Mouse (Mus musculus): ENCODE data around the gene Il10ra. TPM values are rescaled to one million over a fixed set of nuclear protein-coding genes. Genes with fewer than 3 reads are reported as not detected.

The Il10ra gene
- polyA plus RNA-seq, 1 experiment from 2014 or later = 1.1 TPM

DNA sequence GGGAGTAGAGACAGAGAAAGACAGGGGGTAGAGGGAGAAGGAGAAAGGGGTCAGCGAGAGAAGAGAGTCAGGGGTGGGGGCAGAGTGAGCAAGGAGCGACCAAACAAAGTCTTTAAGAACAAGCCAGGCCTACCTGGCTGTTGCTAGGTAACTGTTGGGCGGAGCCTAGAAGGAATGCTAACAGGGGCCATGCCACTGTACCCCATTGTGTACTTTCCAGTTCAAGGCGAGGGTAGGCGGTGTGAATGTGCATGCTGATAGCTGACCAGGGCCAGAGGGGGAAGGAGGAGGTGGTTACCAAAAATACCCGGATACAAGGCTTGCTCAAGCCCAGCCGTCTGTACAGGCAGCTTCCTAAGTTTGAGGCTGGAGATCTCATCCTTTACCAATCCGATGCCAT, 32.8 kb upstream of the Il10ra start:
- Histone ChIP-seq H3K4me1 (replicated peaks; ENCODE audit: control insufficient read depth, insufficient read depth) (no peaks in the 10 kb centered on the region), H3K4me2 (replicated peaks; ENCODE audit: low read depth) (no peak overlapping the region), H3K27me3 (ENCODE audit: control insufficient read depth, insufficient read depth, low read length) (no peaks in the 10 kb centered on the region), H3K4me3 (ENCODE audit: low read depth, low read length) (no peak overlapping the region), H3K27ac (replicated peaks) (no peak overlapping the region), H3K9ac (ENCODE audit: low read length) (no peak overlapping the region), H3K36me3 (ENCODE audit: control insufficient read depth, insufficient read depth, low read length) (no peaks in the 10 kb centered on the region), H3K9me3 (ENCODE audit: control insufficient read depth, low read length) (no peaks in the 10 kb centered on the region)
- 77% methylated on average over 8 of the region's 8 CpGs for WGBS
- TF ChIP-seq EP300 (optimal IDR thresholded peaks at IDR 0.05) = no peak
- TF ChIP-seq CTCF (IDR thresholded peaks at IDR 0.05; ENCODE audit: low read depth) = no peak
- DNase-seq (ENCODE audit: low spot score) (no peak), ATAC-seq (ENCODE audit: low FRiP score, low TSS enrichment) (no peak)

DNA sequence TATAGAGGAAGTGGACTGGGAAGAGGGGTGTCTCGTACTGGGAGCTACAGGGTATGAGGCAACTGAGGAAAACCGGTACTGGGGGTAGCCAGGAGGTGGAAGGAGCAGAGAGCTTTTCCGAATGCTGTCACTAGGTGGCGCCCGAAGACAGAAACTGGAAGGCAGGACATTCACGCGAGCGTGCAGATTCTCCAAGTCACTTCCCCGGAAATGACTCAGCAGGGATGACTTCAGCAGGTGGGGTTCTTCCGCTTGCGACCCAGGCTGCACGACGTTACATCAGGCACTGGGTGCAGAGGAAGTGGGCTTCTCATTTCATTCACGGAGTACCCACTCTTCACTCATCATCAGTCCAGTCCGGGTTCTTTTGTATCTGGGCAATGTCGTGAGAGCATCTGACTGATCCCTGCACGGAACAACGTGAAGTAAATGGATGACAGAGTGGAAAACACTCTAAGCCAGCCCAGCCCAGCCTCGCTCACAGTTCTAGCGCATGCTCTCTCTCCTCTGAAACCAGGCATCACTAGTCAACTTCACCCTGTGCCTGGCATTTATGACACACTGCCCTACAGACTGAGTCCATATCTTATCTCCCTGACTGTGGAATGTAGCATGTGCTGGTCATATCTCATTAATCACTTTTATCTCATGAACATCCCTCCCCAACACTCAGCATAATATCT, 31.6 kb upstream of the Il10ra start:
- WGBS = 9% methylated on average over 20 of the region's 20 CpGs
- 0 out of 2 replicates have a peak overlapping the region, but pooled peaks have one; percentile 8 for H3K4me3 ChIP-seq (ENCODE audit: low read depth, low read length)
- peak; percentile 85 for ATAC-seq (ENCODE audit: low FRiP score, low TSS enrichment)
- H3K27me3 ChIP-seq (ENCODE audit: control insufficient read depth, insufficient read depth, low read length) = no peaks in the 10 kb centered on the region
- no peak overlapping the region; the same call in 1 of the 2 replicates for H3K27ac ChIP-seq (replicated peaks)
- peak overlapping the region; percentile 40 for H3K4me2 ChIP-seq (replicated peaks; ENCODE audit: low read depth)
- TF ChIP-seq CTCF (IDR thresholded peaks at IDR 0.05; ENCODE audit: low read depth) = peak; percentile 94
- TF ChIP-seq EP300 (optimal IDR thresholded peaks at IDR 0.05) = no peak
- no peaks in the 10 kb centered on the region for H3K4me1 ChIP-seq (replicated peaks; ENCODE audit: control insufficient read depth, insufficient read depth)
- H3K9ac ChIP-seq (ENCODE audit: low read length) = no peak overlapping the region
- no peaks in the 10 kb centered on the region for H3K36me3 ChIP-seq (ENCODE audit: control insufficient read depth, insufficient read depth, low read length)
- DNase-seq (ENCODE audit: low spot score) = peak; percentile 92
- H3K9me3 ChIP-seq (ENCODE audit: control insufficient read depth, low read length) = no peaks in the 10 kb centered on the region

DNA sequence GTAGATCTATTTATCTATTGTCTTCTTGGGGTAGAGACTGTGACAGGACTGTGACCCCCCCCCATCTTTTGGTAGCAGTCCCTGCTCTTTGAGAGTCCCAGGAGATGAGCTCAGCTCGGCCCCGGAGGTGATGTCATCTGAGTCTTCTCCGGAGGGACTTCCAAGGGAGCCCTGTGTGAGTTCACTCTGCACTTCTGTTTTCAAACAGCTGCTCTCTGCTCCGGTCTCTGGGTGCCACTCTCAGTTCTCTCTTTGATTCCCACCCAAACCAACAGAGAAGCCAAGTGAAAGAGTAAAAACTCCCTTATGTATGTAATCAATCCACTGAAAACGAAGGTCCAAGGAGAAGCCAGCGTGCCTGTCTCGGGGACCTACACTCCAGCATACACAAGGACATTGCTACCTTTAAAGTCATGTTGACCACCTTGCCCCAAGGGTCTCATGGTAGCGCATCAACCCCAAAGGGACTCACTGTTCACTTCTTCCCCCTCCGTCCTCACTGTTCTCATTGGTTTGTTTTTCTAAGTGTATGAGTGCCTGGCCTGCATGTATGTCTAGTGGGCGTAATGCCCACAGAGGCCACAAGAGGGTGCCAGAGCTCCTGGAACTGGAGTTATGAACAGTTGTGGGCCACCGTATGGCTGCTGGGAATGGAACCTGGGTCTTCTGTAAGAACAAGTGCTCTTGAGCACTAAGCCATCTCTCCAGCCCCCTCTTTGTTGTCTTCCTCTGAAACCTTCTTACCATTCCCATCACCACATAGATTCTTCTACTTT, 30.5 kb upstream of the Il10ra start:
- no peaks in the 10 kb centered on the region for H3K4me1 ChIP-seq (replicated peaks; ENCODE audit: control insufficient read depth, insufficient read depth)
- no peak overlapping the region for H3K4me2 ChIP-seq (replicated peaks; ENCODE audit: low read depth)
- no peak overlapping the region for H3K4me3 ChIP-seq (ENCODE audit: low read depth, low read length)
- DNase-seq (ENCODE audit: low spot score) (peak; percentile 55), ATAC-seq (ENCODE audit: low FRiP score, low TSS enrichment) (no peak)
- H3K9me3 ChIP-seq (ENCODE audit: control insufficient read depth, low read length) = no peaks in the 10 kb centered on the region
- H3K9ac ChIP-seq (ENCODE audit: low read length) = no peak overlapping the region
- 80% methylated on average over 11 of the region's 11 CpGs for WGBS
- H3K27me3 ChIP-seq (ENCODE audit: control insufficient read depth, insufficient read depth, low read length) = no peaks in the 10 kb centered on the region
- TF ChIP-seq EP300 (optimal IDR thresholded peaks at IDR 0.05) = no peak
- peak; percentile 82 for TF ChIP-seq CTCF (IDR thresholded peaks at IDR 0.05; ENCODE audit: low read depth)
- no peak overlapping the region for H3K27ac ChIP-seq (replicated peaks)
- H3K36me3 ChIP-seq (ENCODE audit: control insufficient read depth, insufficient read depth, low read length) = no peaks in the 10 kb centered on the region

DNA sequence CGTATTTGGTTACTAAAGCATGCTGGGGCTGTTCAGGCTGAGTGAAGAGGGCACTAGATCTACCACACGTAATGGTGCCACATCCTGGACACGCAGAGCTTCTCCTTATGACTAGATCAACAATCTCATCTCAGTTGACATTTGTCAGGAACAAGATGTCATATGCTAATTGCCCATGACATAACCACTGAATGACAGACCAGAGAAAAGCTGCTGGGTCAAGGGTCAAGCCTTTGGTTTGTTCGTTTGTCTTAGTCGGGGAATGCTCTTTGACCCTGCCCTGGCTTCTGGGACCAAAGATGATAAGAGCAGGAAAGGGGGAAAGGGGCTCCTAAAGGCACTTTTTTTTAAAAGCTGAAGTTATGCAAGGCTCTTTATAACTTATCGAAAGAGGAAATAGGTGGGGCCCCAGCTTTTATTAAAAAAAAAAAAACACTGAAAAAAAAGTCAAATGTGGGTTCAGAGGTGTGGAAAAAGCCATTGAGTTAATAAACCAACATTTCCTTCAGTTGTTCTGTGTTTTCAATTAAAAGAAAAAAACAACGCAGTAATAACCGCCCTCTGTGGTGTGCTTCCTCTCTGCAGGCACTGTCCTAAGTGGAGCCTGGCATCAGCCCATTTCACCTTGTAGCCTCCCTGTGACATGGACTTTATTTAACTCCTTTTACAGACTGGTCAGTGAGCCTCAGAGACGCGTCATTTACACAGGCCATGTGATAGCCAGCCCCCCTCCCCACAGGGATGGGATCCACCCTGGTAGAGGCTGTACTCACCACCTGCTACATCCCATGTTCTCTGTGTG, 25.5 kb upstream of the Il10ra start:
- TF ChIP-seq CTCF (IDR thresholded peaks at IDR 0.05; ENCODE audit: low read depth) = no peak
- TF ChIP-seq EP300 (optimal IDR thresholded peaks at IDR 0.05) = no peak
- no peaks in the 10 kb centered on the region for H3K9me3 ChIP-seq (ENCODE audit: control insufficient read depth, low read length)
- no peak overlapping the region for H3K27ac ChIP-seq (replicated peaks)
- 34% methylated on average over 10 of the region's 10 CpGs for WGBS
- H3K4me1 ChIP-seq (replicated peaks; ENCODE audit: control insufficient read depth, insufficient read depth) = no peaks in the 10 kb centered on the region
- no peak for ATAC-seq (ENCODE audit: low FRiP score, low TSS enrichment)
- H3K9ac ChIP-seq (ENCODE audit: low read length) = no peak overlapping the region
- H3K4me3 ChIP-seq (ENCODE audit: low read depth, low read length) = no peak overlapping the region
- no peak for DNase-seq (ENCODE audit: low spot score)
- no peak overlapping the region for H3K4me2 ChIP-seq (replicated peaks; ENCODE audit: low read depth)
- H3K36me3 ChIP-seq (ENCODE audit: control insufficient read depth, insufficient read depth, low read length) = no peaks in the 10 kb centered on the region
- H3K27me3 ChIP-seq (ENCODE audit: control insufficient read depth, insufficient read depth, low read length) = no peaks in the 10 kb centered on the region

DNA sequence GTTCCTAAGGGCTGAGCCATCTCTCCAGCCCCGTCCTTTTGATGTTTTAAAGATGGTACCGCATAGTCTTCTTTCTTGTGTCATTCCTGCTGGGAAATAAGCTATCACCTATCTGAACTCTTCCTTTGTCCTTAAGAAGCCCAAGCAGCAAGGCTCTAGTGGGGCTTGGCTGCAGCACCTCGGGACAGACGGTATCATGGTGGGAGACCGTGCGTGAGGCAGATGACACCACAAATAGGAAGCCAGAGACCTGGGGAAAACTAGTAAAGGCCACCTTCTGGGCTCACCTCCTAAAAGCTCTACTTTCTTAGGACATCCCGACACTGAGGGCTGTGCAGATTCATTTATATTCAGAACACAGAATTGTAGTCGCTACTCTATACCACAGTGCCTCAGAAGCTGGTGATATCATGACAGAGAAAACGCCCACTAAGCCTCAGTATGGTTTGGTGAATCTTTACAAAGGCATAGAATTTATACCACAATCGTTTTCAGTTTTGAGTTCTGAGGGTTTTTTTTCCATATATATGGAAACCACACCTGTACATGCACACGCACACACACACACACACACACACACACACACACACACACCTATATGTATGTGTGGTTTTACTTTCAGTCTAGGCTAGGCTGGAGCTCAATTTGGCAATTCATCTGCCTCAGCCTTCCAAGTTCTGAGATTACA, 22.7 kb upstream of the Il10ra start:
- no peaks in the 10 kb centered on the region for H3K27me3 ChIP-seq (ENCODE audit: control insufficient read depth, insufficient read depth, low read length)
- ATAC-seq (ENCODE audit: low FRiP score, low TSS enrichment) = no peak
- no peak overlapping the region for H3K9ac ChIP-seq (ENCODE audit: low read length)
- no peak overlapping the region for H3K4me2 ChIP-seq (replicated peaks; ENCODE audit: low read depth)
- TF ChIP-seq EP300 (optimal IDR thresholded peaks at IDR 0.05) (no peak), CTCF (IDR thresholded peaks at IDR 0.05; ENCODE audit: low read depth) (no peak)
- H3K4me3 ChIP-seq (ENCODE audit: low read depth, low read length) = no peak overlapping the region
- no peaks in the 10 kb centered on the region for H3K4me1 ChIP-seq (replicated peaks; ENCODE audit: control insufficient read depth, insufficient read depth)
- H3K9me3 ChIP-seq (ENCODE audit: control insufficient read depth, low read length) = no peaks in the 10 kb centered on the region
- WGBS = 83% methylated on average over 11 of the region's 11 CpGs
- no peak for DNase-seq (ENCODE audit: low spot score)
- H3K36me3 ChIP-seq (ENCODE audit: control insufficient read depth, insufficient read depth, low read length) = no peaks in the 10 kb centered on the region
- no peak overlapping the region for H3K27ac ChIP-seq (replicated peaks)
